In genomic region chr5:90881682-90882081, GRCm38 (mm10) we compare ENCODE assay signal across 18 mouse cellular contexts. TPM values are rescaled to one million over a fixed set of nuclear protein-coding genes. Genes with fewer than 3 reads are reported as not detected.
DNase-seq lines count a peak whose midpoint lies in the region; ATAC-seq and TF ChIP-seq lines count a peak whose summit lies in the region.
"Had no signal": no experiment of that assay in that cellular context is flagged by ENCODE, and none has a peak within 500 bp of the region (broad histone marks: within the 10 kb centered on the region; RNA-seq: fewer than 3 reads in every experiment).

No protein-coding gene starts in this region.

- no peak overlapping the region for H3K4me3 ChIP-seq in liver, postnatal 0 days (ENCODE audit: low read depth, low read length)
- H3K4me3 ChIP-seq in midbrain, postnatal 0 days (ENCODE audit: low read depth, low read length) = no peak overlapping the region
- H3K4me3 ChIP-seq: forebrain, embryonic 15.5 days had no signal

- no peaks in the 10 kb centered on the region for H3K36me3 ChIP-seq in liver, postnatal 0 days (replicated peaks; ENCODE audit: insufficient read depth, low read length)
- H3K36me3 ChIP-seq in midbrain, postnatal 0 days (ENCODE audit: insufficient read depth, low read length) = no peaks in the 10 kb centered on the region
- H3K36me3 ChIP-seq: forebrain, embryonic 15.5 days had no signal

- no peak for DNase-seq in liver, postnatal 0 days
- no peak for DNase-seq in liver
- DNase-seq in cerebellum, adult 9-11 months = no peak
- DNase-seq in midbrain, postnatal 0 days (ENCODE audit: low spot score) = no peak
- no peak for DNase-seq in heart, postnatal 14 days
- DNase-seq: cerebellum, adult 2 months; midbrain, embryonic 14.5 days had no signal

- no peak overlapping the region for H3K4me2 ChIP-seq in liver, postnatal 0 days (ENCODE audit: low read depth, low read length)
- no peak overlapping the region for H3K4me2 ChIP-seq in midbrain, postnatal 0 days (ENCODE audit: low read depth, low read length, poor library complexity, severe bottlenecking)
- H3K4me2 ChIP-seq: forebrain, embryonic 15.5 days had no signal

- H3K9ac ChIP-seq in liver, postnatal 0 days (replicated peaks) = no peak overlapping the region
- no peak overlapping the region for H3K9ac ChIP-seq in midbrain, postnatal 0 days (replicated peaks; ENCODE audit: low read length, poor library complexity, severe bottlenecking)
- H3K9ac ChIP-seq: forebrain, embryonic 15.5 days; liver, embryonic 14.5 days had no signal

- TF ChIP-seq CTCF in liver, postnatal 0 days (IDR thresholded peaks at IDR 0.05; ENCODE audit: low read depth) = no peak
- no peak for TF ChIP-seq CTCF in midbrain, postnatal 0 days (IDR thresholded peaks at IDR 0.05)

- intact Hi-C loops in heart, postnatal 14 days (cut with DNase I) = no loop called here

- no peaks in the 10 kb centered on the region for H3K9me3 ChIP-seq in liver, postnatal 0 days (ENCODE audit: low read length)
- no peaks in the 10 kb centered on the region for H3K9me3 ChIP-seq in midbrain, postnatal 0 days (ENCODE audit: low read length)
- H3K9me3 ChIP-seq: forebrain, embryonic 15.5 days had no signal

- ATAC-seq in liver, postnatal 0 days = peak; percentile 59
- peak; percentile 46 for ATAC-seq in CD4-positive, CD25-positive, alpha-beta regulatory T cell, adult 4 months
- ATAC-seq in common myeloid progenitor, adult 5-6 weeks (replicated peaks; ENCODE audit: low read depth, poor library complexity, severe bottlenecking) = peak; percentile 77
- peak; percentile 94 for ATAC-seq in monocyte, adult 5-6 weeks (replicated peaks; ENCODE audit: insufficient number of reproducible peaks, low FRiP score, low TSS enrichment, poor library complexity, severe bottlenecking)
- no peak for ATAC-seq in midbrain, postnatal 0 days (ENCODE audit: low FRiP score)
- ATAC-seq: forebrain, embryonic 15.5 days; inflammation-experienced regulatory T-cells, adult 6 months had no signal

- TF ChIP-seq EP300 in liver, postnatal 0 days (IDR thresholded peaks at IDR 0.05; ENCODE audit: low read depth) = no peak

- H3K27ac ChIP-seq in liver, postnatal 0 days (ENCODE audit: low read depth) = no peak overlapping the region
- H3K27ac ChIP-seq in midbrain, postnatal 0 days (ENCODE audit: low read depth, low read length) = no peak overlapping the region
- H3K27ac ChIP-seq: forebrain, embryonic 15.5 days; liver, embryonic 14.5 days had no signal

- H3K4me1 ChIP-seq in liver, postnatal 0 days (ENCODE audit: insufficient read depth) = peaks cover 18% of the 10 kb centered on the region
- no peaks in the 10 kb centered on the region for H3K4me1 ChIP-seq in midbrain, postnatal 0 days (ENCODE audit: insufficient read depth, low read length)
- H3K4me1 ChIP-seq: forebrain, embryonic 15.5 days had no signal

- H3K27me3 ChIP-seq in liver, postnatal 0 days (ENCODE audit: insufficient read depth, low read length) = no peaks in the 10 kb centered on the region
- H3K27me3 ChIP-seq in midbrain, postnatal 0 days (ENCODE audit: insufficient read depth, low read length) = no peaks in the 10 kb centered on the region
- H3K27me3 ChIP-seq: forebrain, embryonic 15.5 days had no signal

- WGBS in liver, postnatal 0 days (ENCODE audit: insufficient replicate concordance) = 77% methylated on average over 5 of the region's 5 CpGs
- WGBS in midbrain, postnatal 0 days = 92% methylated on average over 5 of the region's 5 CpGs

RNA-seq across cellular contexts. Expression of gene Cxcl1, which starts 9.4 kb away (rescaled TPM):
- polyA plus RNA-seq in liver, postnatal 0 days (2015; fragmentation: Nextera tagmentation; extraction: Ambion mirVana) = 2.1 and 2.2 TPM in 2 replicates
- polyA plus RNA-seq in CD4-positive, CD25-positive, alpha-beta regulatory T cell, adult 4 months (2017; shearing (Covaris generic)) = not detected
- not detected in 2 replicates for total RNA-seq in common myeloid progenitor, adult 5-6 weeks (2017)
- 1.4 TPM in 1 of 3 replicates, not detected in the others for total RNA-seq in monocyte, adult 5-6 weeks (2017)
- not detected in 2 replicates for total RNA-seq in midbrain, postnatal 0 days (2014; rRNA removed)
- polyA plus RNA-seq in midbrain, postnatal 0 days (2015; fragmentation: Nextera tagmentation; extraction: Ambion mirVana) = 0.56 and 0.78 TPM in 2 replicates
- under 1 TPM; 0.36 to 0.61 TPM for total RNA-seq in heart, postnatal 14 days (2021)
- polyA plus RNA-seq: inflammation-experienced regulatory T-cells, adult 6 months; midbrain, embryonic 14.5 days had no signal

RNA-seq across cellular contexts. Expression of gene Cxcl2, which starts 22.0 kb away (rescaled TPM):
- 0.13 TPM in 1 of 2 replicates, not detected in the other for polyA plus RNA-seq in liver, postnatal 0 days (2015; fragmentation: Nextera tagmentation; extraction: Ambion mirVana)
- 1 to 10 TPM; 1.5 to 2.9 TPM for polyA plus RNA-seq in CD4-positive, CD25-positive, alpha-beta regulatory T cell, adult 4 months (2017; shearing (Covaris generic))
- total RNA-seq in common myeloid progenitor, adult 5-6 weeks (2017) = 36.0 and 36.3 TPM in 2 replicates
- total RNA-seq in monocyte, adult 5-6 weeks (2017) = 33.2 to 79.5 TPM (median 56.2 TPM) in 3 replicates
- not detected in 2 replicates for total RNA-seq in midbrain, postnatal 0 days (2014; rRNA removed)
- polyA plus RNA-seq in midbrain, postnatal 0 days (2015; fragmentation: Nextera tagmentation; extraction: Ambion mirVana) = 0.14 TPM in 1 of 2 replicates, not detected in the other
- not detected for total RNA-seq in heart, postnatal 14 days (2021)
- total RNA-seq: gastrocnemius, postnatal 36 days; left cerebral cortex, postnatal 10 days had no signal
- polyA plus RNA-seq: cerebellum, adult 2 months; embryonic facial prominence, embryonic 11.5 days; forebrain, embryonic 15.5 days; heart, embryonic 16.5 days; midbrain, embryonic 14.5 days; stomach, embryonic 16.5 days had no signal

RNA-seq across cellular contexts. Expression of gene Mthfd2l, which starts 49.2 kb away (rescaled TPM):
- polyA plus RNA-seq in liver, postnatal 0 days (2015; fragmentation: Nextera tagmentation; extraction: Ambion mirVana) = 8.3 and 9.5 TPM in 2 replicates
- polyA plus RNA-seq in CD4-positive, CD25-positive, alpha-beta regulatory T cell, adult 4 months (2017; shearing (Covaris generic)) = 1 to 10 TPM; 1.3 to 2.0 TPM
- 26.4 and 31.0 TPM in 2 replicates for total RNA-seq in common myeloid progenitor, adult 5-6 weeks (2017)
- 7.7 to 11.1 TPM (median 9.7 TPM) in 3 replicates for total RNA-seq in monocyte, adult 5-6 weeks (2017)
- 87.4 and 90.9 TPM in 2 replicates for total RNA-seq in midbrain, postnatal 0 days (2014; rRNA removed)
- 54.6 and 54.9 TPM in 2 replicates for polyA plus RNA-seq in midbrain, postnatal 0 days (2015; fragmentation: Nextera tagmentation; extraction: Ambion mirVana)
- 10 to 100 TPM; 12.1 to 12.2 TPM for total RNA-seq in heart, postnatal 14 days (2021)

Comparison
In these comparisons a context has a peak if more than half of its experiments do, and no peak if none do; other contexts are left out.
1. RNA of gene Cxcl2, which starts 22.0 kb away (total RNA-seq): 33.2 to 79.5 TPM in monocyte, adult 5-6 weeks and 36.0 to 36.3 TPM in common myeloid progenitor, adult 5-6 weeks; not detected in heart, postnatal 14 days and not detected in midbrain, postnatal 0 days; every median in the first group is over 10 times any median in the second.